Mouse (Mus musculus) bone marrow, adult 2 months (tissue): ENCODE measurements around the gene Mrps18b. TPM values are rescaled to one million over a fixed set of nuclear protein-coding genes. Genes with fewer than 3 reads are reported as not detected.
A peak's percentile ranks its signal among the peaks of the same experiment; 100 is the strongest.

Experiments
- H3K27ac ChIP-seq: fragments of 200-500 bp; 2 replicates; pipeline ENCODE4 v1.5.1; 2012; ENCODE audit warnings: low read depth, mild to moderate bottlenecking, control low read depth, inconsistent platforms, low read length; ENCODE audit not compliant: control insufficient read depth, poor library complexity, insufficient read depth
- H3K4me1 ChIP-seq: fragments of 200-500 bp; 2 replicates; pipeline ENCODE4 v1.6.1; 2011; ENCODE audit warnings: low read length; ENCODE audit not compliant: control insufficient read depth, insufficient read depth
- H3K4me3 ChIP-seq: fragments of 200-500 bp; replicated peaks from 2 replicates; pipeline ENCODE3; 2011; ENCODE audit warnings: mild to moderate bottlenecking, low read depth, low read length, control low read depth; ENCODE audit not compliant: control insufficient read depth
- CTCF ChIP-seq: fragments of 200-500 bp; IDR thresholded peaks from 2 replicates; pipeline ENCODE4 v1.5.1; 2011; ENCODE audit warnings: low read length, control low read depth; ENCODE audit not compliant: control insufficient read depth, insufficient read depth
- POLR2A ChIP-seq: fragments of 200-500 bp; IDR thresholded peaks from 2 replicates; pipeline ENCODE4 v1.6.1; 2011; ENCODE audit warnings: low read depth, mild to moderate bottlenecking, control low read depth, low read length, borderline replicate concordance; ENCODE audit not compliant: control insufficient read depth
- WGBS: fragments of 180-500 bp; shearing (Covaris S2); methylation state at CpG from one replicate; pipeline ENCODE4 v1.1.7; 2018; 5-methylcytosine and 5-hydroxymethylcytosine counted together
- polyA plus RNA-seq: library from polyadenylated mRNA; stranded (reverse); fragments of >200 nt; gene quantifications from 2 replicates; pipeline ENCODE4 v1.2.4, GENCODE M21; 2011; ENCODE audit warnings: low replicate concordance; ENCODE audit not compliant: missing spikeins, insufficient read depth, insufficient read length

Gene Mrps18b
- polyA plus RNA-seq, 1 experiment = 65.2 TPM

- Histone ChIP-seq H3K4me1 (peaks cover 3% of the 10 kb centered on the region; the same call in 1 of the 2 replicates), H3K4me3 (peak overlapping the region; percentile 83), H3K27ac (peak overlapping the region; percentile 96)
- 3% methylated on average over 17 of the region's 17 CpGs for WGBS
- peak; percentile 33; the same call in 1 of the 2 replicates for TF ChIP-seq POLR2A
- no peak for TF ChIP-seq CTCF
Measured at GRCm38 (mm10) chr17:35868165-35868820, 47.9 kb downstream of the Mrps18b start.

GRCm38 (mm10) chr17:35866911-35867890 lies 49.0 kb downstream of the Mrps18b start:
- Histone ChIP-seq H3K27ac (peak overlapping the region; percentile 96), H3K4me3 (peak overlapping the region; percentile 83), H3K4me1 (peaks cover 1% of the 10 kb centered on the region; the same call in 1 of the 2 replicates)
- TF ChIP-seq CTCF (peak; percentile 51; the same call in 1 of the 2 replicates), POLR2A (no peak)
- 2% methylated on average over 26 of the region's 26 CpGs for WGBS

- no peak; the same call in 1 of the 2 replicates for TF ChIP-seq POLR2A
- no peak for TF ChIP-seq CTCF
- Histone ChIP-seq H3K4me1 (peaks cover 1% of the 10 kb centered on the region; the same call in 1 of the 2 replicates), H3K4me3 (peak overlapping the region; percentile 83), H3K27ac (peak overlapping the region; percentile 96)
- WGBS = under 1% methylated on average over 38 of the region's 38 CpGs
Measured at GRCm38 (mm10) chr17:35866281-35866831, 49.8 kb downstream of the Mrps18b start.

GRCm38 (mm10) chr17:35865481-35866280 lies 50.5 kb downstream of the Mrps18b start, which contains the start of gene Ppp1r18:
Gene Ppp1r18 (plus strand): TSS chr17:35865593.
- WGBS = under 1% methylated on average over 48 of the region's 48 CpGs
- peaks cover 1% of the 10 kb centered on the region; the same call in 1 of the 2 replicates for H3K4me1 ChIP-seq

GRCm38 (mm10) chr17:35864832-35865353 lies 51.3 kb downstream of the Mrps18b start:
- TF ChIP-seq POLR2A = no peak
- no peak for TF ChIP-seq CTCF
- Histone ChIP-seq H3K4me1 (peaks cover 1% of the 10 kb centered on the region; the same call in 1 of the 2 replicates), H3K4me3 (no peak overlapping the region)

More at GRCm38 (mm10) chr17:35865481-35866280, 50.5 kb downstream of the Mrps18b start, which contains the start of gene Ppp1r18:
- no peak for TF ChIP-seq CTCF
- peak; percentile 29; the same call in 1 of the 2 replicates for TF ChIP-seq POLR2A
- Histone ChIP-seq H3K4me3 (peak within 1 kb of the TSS; percentile 83), H3K27ac (peak within 1 kb of the TSS; percentile 96)

GRCm38 (mm10) chr17:35861198-35861857 lies 54.9 kb downstream of the Mrps18b start, which contains the start of gene Nrm:
Gene Nrm (plus strand): TSS chr17:35861318.
- H3K4me3 ChIP-seq = peak within 1 kb of the TSS; percentile 76
- peaks cover 1% of the 10 kb centered on the region; the same call in 1 of the 2 replicates for H3K4me1 ChIP-seq
- H3K27ac ChIP-seq = peak within 1 kb of the TSS; percentile 23
- TF ChIP-seq CTCF (peak; percentile 30; the same call in 1 of the 2 replicates), POLR2A (peak; percentile 66; the same call in 1 of the 2 replicates)
- WGBS = under 1% methylated on average over 47 of the region's 47 CpGs

More at GRCm38 (mm10) chr17:35864832-35865353, 51.3 kb downstream of the Mrps18b start:
- H3K27ac ChIP-seq = peak overlapping the region; percentile 96; the same call in 1 of the 2 replicates
- 48% methylated on average over 10 of the region's 10 CpGs for WGBS
